Comparison of ENCODE assay signal across 18 mouse cellular contexts in genomic region chr15:79223641-79224040, GRCm38 (mm10). TPM values are rescaled to one million over a fixed set of nuclear protein-coding genes. Genes with fewer than 3 reads are reported as not detected.
A peak's percentile ranks its signal among the peaks of the same experiment; 100 is the strongest.
DNase-seq lines count a peak whose midpoint lies in the region; ATAC-seq and TF ChIP-seq lines count a peak whose summit lies in the region.
"Had no signal": no experiment of that assay in that cellular context is flagged by ENCODE, and none has a peak within 500 bp of the region (broad histone marks: within the 10 kb centered on the region; RNA-seq: fewer than 3 reads in every experiment).

No protein-coding gene starts in this region.

- TF ChIP-seq CTCF in left cerebral cortex, adult 2 months (IDR thresholded peaks at IDR 0.05), result no peak
- TF ChIP-seq CTCF in stomach, postnatal 0 days (IDR thresholded peaks at IDR 0.05; ENCODE audit: low read depth), result no peak

- 7% methylated on average over 5 of the region's 5 CpGs for WGBS in forebrain, embryonic 10.5 days
- WGBS in forebrain, embryonic 16.5 days, result 1% methylated on average over 5 of the region's 5 CpGs
- WGBS in stomach, embryonic 15.5 days, result 14% methylated on average over 5 of the region's 5 CpGs
- WGBS in stomach, postnatal 0 days, result 13% methylated on average over 5 of the region's 5 CpGs

- no peak overlapping the region for H3K9ac ChIP-seq in forebrain, embryonic 16.5 days (replicated peaks; ENCODE audit: low read depth, low read length)
- no peak overlapping the region for H3K9ac ChIP-seq in stomach, embryonic 15.5 days
- no peak overlapping the region for H3K9ac ChIP-seq in stomach, postnatal 0 days (ENCODE audit: low read length)
- H3K9ac ChIP-seq: forebrain, postnatal 0 days; heart, embryonic 12.5 days; liver, embryonic 12.5 days had no signal

- intact Hi-C loops in left cerebral cortex, adult 2 months (cut with DNase I), result loop anchor here (10.0 kb wide), 1 partner anchor 431 kb away; the partner anchor contains the start of genes Cby1 and Fam227a
- intact Hi-C loops in left cerebral cortex, postnatal 10 days (cut with DNase I), result no loop called here

- peak overlapping the region; percentile 65 for H3K27ac ChIP-seq in forebrain, embryonic 10.5 days
- no peak overlapping the region for H3K27ac ChIP-seq in forebrain, embryonic 16.5 days (ENCODE audit: low read length)
- 0 out of 2 replicates have a peak overlapping the region, but pooled peaks have one; percentile 44 for H3K27ac ChIP-seq in left cerebral cortex, adult 2 months
- no peak overlapping the region for H3K27ac ChIP-seq in stomach, embryonic 15.5 days
- H3K27ac ChIP-seq in stomach, postnatal 0 days (replicated peaks), result no peak overlapping the region
- H3K27ac ChIP-seq: liver, embryonic 12.5 days had no signal

- TF ChIP-seq EP300 in stomach, postnatal 0 days (optimal IDR thresholded peaks at IDR 0.05), result no peak

- no peak for DNase-seq in forebrain, embryonic 10.5 days (ENCODE audit: extremely low spot score, low spot score)
- no peak for DNase-seq in left cerebral cortex, adult 2 months (ENCODE audit: extremely low spot score in 1 of 2, low spot score in 2 of 2)
- DNase-seq in left cerebral cortex, postnatal 10 days (ENCODE audit: extremely low spot score in 1 of 2, low spot score in 2 of 2), result no peak
- no peak for DNase-seq in stomach, postnatal 0 days (ENCODE audit: low spot score)
- no peak for DNase-seq in thymus, postnatal 0 days (ENCODE audit: low spot score)
- no peak for DNase-seq in adipocyte (ENCODE audit: low spot score)
- DNase-seq: adrenal gland, postnatal 14 days; cerebellum, postnatal 14 days; forebrain, postnatal 0 days; gastrocnemius, postnatal 25 days; kidney, adult 8-10 months; thymus, postnatal 36 days had no signal

- H3K4me2 ChIP-seq in forebrain, embryonic 16.5 days (ENCODE audit: low read length), result no peak overlapping the region
- no peak overlapping the region for H3K4me2 ChIP-seq in stomach, embryonic 15.5 days
- H3K4me2 ChIP-seq in stomach, postnatal 0 days (replicated peaks; ENCODE audit: low read depth), result no peak overlapping the region
- H3K4me2 ChIP-seq: heart, embryonic 12.5 days; liver, embryonic 12.5 days had no signal

- H3K9me3 ChIP-seq in forebrain, embryonic 10.5 days, result no peaks in the 10 kb centered on the region
- H3K9me3 ChIP-seq in forebrain, embryonic 16.5 days (ENCODE audit: control insufficient read depth, low read length), result no peaks in the 10 kb centered on the region
- H3K9me3 ChIP-seq in stomach, embryonic 15.5 days, result no peaks in the 10 kb centered on the region
- no peaks in the 10 kb centered on the region for H3K9me3 ChIP-seq in stomach, postnatal 0 days (ENCODE audit: control insufficient read depth, low read length)
- H3K9me3 ChIP-seq: heart, embryonic 12.5 days; liver, embryonic 12.5 days had no signal

- no peaks in the 10 kb centered on the region for H3K36me3 ChIP-seq in forebrain, embryonic 10.5 days (replicated peaks)
- no peaks in the 10 kb centered on the region for H3K36me3 ChIP-seq in forebrain, embryonic 16.5 days (ENCODE audit: control insufficient read depth, insufficient read depth)
- no peaks in the 10 kb centered on the region for H3K36me3 ChIP-seq in stomach, embryonic 15.5 days
- no peaks in the 10 kb centered on the region for H3K36me3 ChIP-seq in stomach, postnatal 0 days (ENCODE audit: control insufficient read depth, insufficient read depth, low read length)
- H3K36me3 ChIP-seq: heart, embryonic 12.5 days; liver, embryonic 12.5 days had no signal

- ATAC-seq in forebrain, embryonic 16.5 days, result no peak
- ATAC-seq in stomach, embryonic 15.5 days (ENCODE audit: insufficient read depth, low FRiP score, low read depth), result peak; percentile 34
- ATAC-seq in stomach, postnatal 0 days (ENCODE audit: low FRiP score, low TSS enrichment), result no peak
- ATAC-seq: forebrain, postnatal 0 days; liver, embryonic 12.5 days had no signal

- H3K4me3 ChIP-seq in forebrain, embryonic 10.5 days, result peak overlapping the region; percentile 5; the same call in 1 of the 2 replicates
- no peak overlapping the region for H3K4me3 ChIP-seq in forebrain, embryonic 16.5 days (replicated peaks; ENCODE audit: low read length)
- no peak overlapping the region for H3K4me3 ChIP-seq in left cerebral cortex, adult 2 months
- no peak overlapping the region for H3K4me3 ChIP-seq in stomach, embryonic 15.5 days (replicated peaks)
- no peak overlapping the region for H3K4me3 ChIP-seq in stomach, postnatal 0 days (ENCODE audit: low read depth, low read length)
- H3K4me3 ChIP-seq: heart, embryonic 12.5 days; liver, embryonic 12.5 days had no signal

- H3K27me3 ChIP-seq in forebrain, embryonic 10.5 days (ENCODE audit: poor library complexity, severe bottlenecking), result peaks cover 8% of the 10 kb centered on the region; the same call in 1 of the 2 replicates
- H3K27me3 ChIP-seq in forebrain, embryonic 16.5 days (replicated peaks; ENCODE audit: control insufficient read depth, insufficient read depth, low read length), result no peaks in the 10 kb centered on the region
- H3K27me3 ChIP-seq in stomach, embryonic 15.5 days (replicated peaks), result no peaks in the 10 kb centered on the region
- H3K27me3 ChIP-seq in stomach, postnatal 0 days (ENCODE audit: control insufficient read depth, insufficient read depth, low read length), result no peaks in the 10 kb centered on the region
- H3K27me3 ChIP-seq: heart, embryonic 12.5 days had no signal

- H3K4me1 ChIP-seq in forebrain, embryonic 10.5 days, result peaks cover 48% of the 10 kb centered on the region
- H3K4me1 ChIP-seq in forebrain, embryonic 16.5 days (replicated peaks; ENCODE audit: control insufficient read depth, insufficient read depth, low read length), result peaks cover 5% of the 10 kb centered on the region
- H3K4me1 ChIP-seq in stomach, embryonic 15.5 days, result 0 out of 2 replicates have a peak, but pooled peaks cover under 1% of the 10 kb centered on the region
- no peaks in the 10 kb centered on the region for H3K4me1 ChIP-seq in stomach, postnatal 0 days (replicated peaks; ENCODE audit: control insufficient read depth, insufficient read depth)

RNA-seq across cellular contexts. Expression of gene Pick1, which starts 5.3 kb away (rescaled TPM):
- polyA plus RNA-seq in forebrain, embryonic 10.5 days (2016; fragmentation: Nextera tagmentation; extraction: Ambion mirVana), result 47.8 and 50.5 TPM in 2 replicates
- 76.3 and 102 TPM in 2 replicates for polyA plus RNA-seq in forebrain, embryonic 16.5 days (2015; fragmentation: Nextera tagmentation; extraction: Ambion mirVana)
- 10 to 100 TPM; 55.7 to 57.8 TPM for total RNA-seq in left cerebral cortex, adult 2 months (2021)
- 10 to 100 TPM; 53.9 to 59.1 TPM for total RNA-seq in left cerebral cortex, postnatal 10 days (2021)
- 47.6 and 51.4 TPM in 2 replicates for polyA plus RNA-seq in stomach, embryonic 15.5 days (2015; fragmentation: Nextera tagmentation; extraction: Ambion mirVana)
- polyA plus RNA-seq in stomach, postnatal 0 days (2015; fragmentation: Nextera tagmentation; extraction: Ambion mirVana), result 25.7 and 26.7 TPM in 2 replicates
- polyA plus RNA-seq in thymus, postnatal 0 days (2015; fragmentation: Nextera tagmentation; extraction: Ambion mirVana), result 18.2 and 21.9 TPM in 2 replicates

RNA-seq across cellular contexts. Expression of gene Gm49486, which starts 5.5 kb away (rescaled TPM):
- 0.14 and 0.52 TPM in 2 replicates for polyA plus RNA-seq in forebrain, embryonic 10.5 days (2016; fragmentation: Nextera tagmentation; extraction: Ambion mirVana)
- 0.82 and 0.94 TPM in 2 replicates for polyA plus RNA-seq in forebrain, embryonic 16.5 days (2015; fragmentation: Nextera tagmentation; extraction: Ambion mirVana)
- total RNA-seq in left cerebral cortex, adult 2 months (2021), result 1 to 10 TPM; 1.0 TPM
- total RNA-seq in left cerebral cortex, postnatal 10 days (2021), result 1 to 10 TPM; 1.3 to 1.8 TPM
- polyA plus RNA-seq in stomach, embryonic 15.5 days (2015; fragmentation: Nextera tagmentation; extraction: Ambion mirVana), result 0.61 and 0.65 TPM in 2 replicates
- polyA plus RNA-seq in stomach, postnatal 0 days (2015; fragmentation: Nextera tagmentation; extraction: Ambion mirVana), result 0.23 and 0.27 TPM in 2 replicates
- 0.07 and 0.35 TPM in 2 replicates for polyA plus RNA-seq in thymus, postnatal 0 days (2015; fragmentation: Nextera tagmentation; extraction: Ambion mirVana)
- total RNA-seq: hematopoietic stem cell, adult 5-6 weeks; monocyte, adult 5-6 weeks had no signal

RNA-seq across cellular contexts. Expression of gene Slc16a8, which starts 30.9 kb away (rescaled TPM):
- 0.15 TPM in 1 of 2 replicates, not detected in the other for polyA plus RNA-seq in forebrain, embryonic 10.5 days (2016; fragmentation: Nextera tagmentation; extraction: Ambion mirVana)
- polyA plus RNA-seq in forebrain, embryonic 16.5 days (2015; fragmentation: Nextera tagmentation; extraction: Ambion mirVana), result 0.41 and 0.62 TPM in 2 replicates
- total RNA-seq in left cerebral cortex, adult 2 months (2021), result under 1 TPM in 1 of 2 experiments, not detected in 1; 0.25 TPM
- total RNA-seq in left cerebral cortex, postnatal 10 days (2021), result under 1 TPM in 1 of 2 experiments, not detected in 1; 0.19 TPM
- 0.22 and 0.28 TPM in 2 replicates for polyA plus RNA-seq in stomach, embryonic 15.5 days (2015; fragmentation: Nextera tagmentation; extraction: Ambion mirVana)
- polyA plus RNA-seq in stomach, postnatal 0 days (2015; fragmentation: Nextera tagmentation; extraction: Ambion mirVana), result 0.10 and 0.12 TPM in 2 replicates
- polyA plus RNA-seq in thymus, postnatal 0 days (2015; fragmentation: Nextera tagmentation; extraction: Ambion mirVana), result not detected in 2 replicates
- total RNA-seq: adrenal gland, postnatal 14 days; hematopoietic stem cell, adult 5-6 weeks; monocyte, adult 5-6 weeks had no signal
- polyA plus RNA-seq: liver, embryonic 12.5 days had no signal

RNA-seq across cellular contexts. Expression of gene Sox10, which starts 58.6 kb away (rescaled TPM):
- 1.2 and 1.3 TPM in 2 replicates for polyA plus RNA-seq in forebrain, embryonic 10.5 days (2016; fragmentation: Nextera tagmentation; extraction: Ambion mirVana)
- 2.0 and 2.2 TPM in 2 replicates for polyA plus RNA-seq in forebrain, embryonic 16.5 days (2015; fragmentation: Nextera tagmentation; extraction: Ambion mirVana)
- total RNA-seq in left cerebral cortex, adult 2 months (2021), result 10 to 100 TPM; 17.1 to 18.7 TPM
- 10 to 100 TPM; 22.5 to 27.0 TPM for total RNA-seq in left cerebral cortex, postnatal 10 days (2021)
- polyA plus RNA-seq in stomach, embryonic 15.5 days (2015; fragmentation: Nextera tagmentation; extraction: Ambion mirVana), result 9.1 and 9.7 TPM in 2 replicates
- polyA plus RNA-seq in stomach, postnatal 0 days (2015; fragmentation: Nextera tagmentation; extraction: Ambion mirVana), result 3.6 and 3.9 TPM in 2 replicates
- 0.08 and 0.26 TPM in 2 replicates for polyA plus RNA-seq in thymus, postnatal 0 days (2015; fragmentation: Nextera tagmentation; extraction: Ambion mirVana)
- total RNA-seq: hematopoietic stem cell, adult 5-6 weeks; monocyte, adult 5-6 weeks had no signal

Comparison
In these comparisons a context has a peak if more than half of its experiments do, and no peak if none do; other contexts are left out.
1. H3K27ac ChIP-seq: peak in forebrain, embryonic 10.5 days (single experiment) and left cerebral cortex, adult 2 months (single experiment); none in forebrain, embryonic 16.5 days (single experiment), stomach, embryonic 15.5 days (single experiment) and stomach, postnatal 0 days (single experiment).